Mouse (Mus musculus): Measurements from ENCODE around the gene Sox5. TPM values are rescaled to one million over a fixed set of nuclear protein-coding genes. Genes with fewer than 3 reads are reported as not detected.

The Sox5 gene
- polyA plus RNA-seq, 1 experiment from 2014 or later, result 25.8 TPM

DNA sequence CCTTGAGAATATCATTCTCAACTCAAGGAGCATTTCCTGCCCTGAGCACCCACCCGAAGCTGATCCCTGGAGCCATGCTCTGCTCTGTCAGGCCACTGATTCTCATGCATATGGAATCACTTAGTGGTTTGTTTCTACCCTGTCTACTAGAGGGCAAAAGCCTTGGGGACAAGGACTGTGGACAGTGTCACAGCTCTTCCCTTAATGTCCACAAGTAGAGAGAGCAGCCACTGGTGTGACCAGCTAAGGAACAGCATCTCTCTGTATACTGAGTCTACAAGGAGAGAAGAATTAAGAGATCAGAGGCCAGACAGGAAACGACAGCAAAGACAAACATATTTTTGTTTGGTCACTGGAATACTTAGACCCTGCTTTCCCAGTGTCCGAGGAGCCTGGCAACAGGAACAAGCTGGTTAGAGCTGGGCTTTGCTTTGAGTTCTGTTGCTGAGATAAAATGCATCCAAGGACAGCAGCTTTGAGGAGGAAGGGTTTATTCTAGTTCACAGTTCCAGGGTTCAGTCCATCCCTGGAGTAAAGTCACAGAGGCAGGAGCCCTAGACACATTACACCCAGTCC lies 40.6 kb downstream of the Sox5 start:
- Histone ChIP-seq H3K9ac (ENCODE audit: low read length) (no peak overlapping the region), H3K4me3 (replicated peaks; ENCODE audit: low read length) (no peak overlapping the region), H3K27me3 (ENCODE audit: control insufficient read depth, insufficient read depth, low read length) (no peaks in the 10 kb centered on the region), H3K9me3 (replicated peaks; ENCODE audit: control insufficient read depth, low read length) (no peaks in the 10 kb centered on the region), H3K27ac (ENCODE audit: low read length) (no peak overlapping the region), H3K4me2 (ENCODE audit: low read depth, low read length) (no peak overlapping the region), H3K4me1 (ENCODE audit: control insufficient read depth, insufficient read depth, low read length) (0 out of 2 replicates have a peak, but pooled peaks cover 7% of the 10 kb centered on the region), H3K36me3 (ENCODE audit: control insufficient read depth, insufficient read depth, low read length) (no peaks in the 10 kb centered on the region)
- WGBS, result 46% methylated on average over 3 of the region's 3 CpGs
- ATAC-seq (ENCODE audit: insufficient read depth, low FRiP score), result no peak

DNA sequence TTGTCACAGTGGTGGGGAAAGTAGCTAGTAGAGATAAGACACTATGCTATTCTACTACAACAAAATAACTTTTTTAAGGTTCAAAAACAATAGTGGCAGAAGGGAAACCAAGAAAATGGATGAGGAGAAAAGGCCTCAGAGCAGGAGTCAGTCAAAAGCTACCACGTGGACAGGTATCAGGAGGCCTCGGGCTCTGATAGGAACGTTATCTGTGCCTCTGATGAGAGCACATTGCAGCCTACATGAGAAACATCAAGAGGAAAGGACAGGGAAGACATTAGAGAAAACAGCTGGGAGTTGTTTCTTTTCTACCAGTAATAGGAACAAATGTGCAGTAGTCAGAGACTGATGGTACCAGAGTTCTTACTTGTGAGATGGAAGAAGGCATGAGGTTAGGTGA lies 41.4 kb downstream of the Sox5 start:
- no peak overlapping the region for H3K9ac ChIP-seq (ENCODE audit: low read length)
- H3K4me1 ChIP-seq (ENCODE audit: control insufficient read depth, insufficient read depth, low read length), result 0 out of 2 replicates have a peak, but pooled peaks cover 7% of the 10 kb centered on the region
- no peak overlapping the region for H3K27ac ChIP-seq (ENCODE audit: low read length)
- 85% methylated on average over 3 of the region's 3 CpGs for WGBS
- no peak overlapping the region for H3K4me3 ChIP-seq (replicated peaks; ENCODE audit: low read length)
- ATAC-seq (ENCODE audit: insufficient read depth, low FRiP score), result no peak
- H3K27me3 ChIP-seq (ENCODE audit: control insufficient read depth, insufficient read depth, low read length), result no peaks in the 10 kb centered on the region
- no peaks in the 10 kb centered on the region for H3K36me3 ChIP-seq (ENCODE audit: control insufficient read depth, insufficient read depth, low read length)
- no peaks in the 10 kb centered on the region for H3K9me3 ChIP-seq (replicated peaks; ENCODE audit: control insufficient read depth, low read length)
- no peak overlapping the region for H3K4me2 ChIP-seq (ENCODE audit: low read depth, low read length)

DNA sequence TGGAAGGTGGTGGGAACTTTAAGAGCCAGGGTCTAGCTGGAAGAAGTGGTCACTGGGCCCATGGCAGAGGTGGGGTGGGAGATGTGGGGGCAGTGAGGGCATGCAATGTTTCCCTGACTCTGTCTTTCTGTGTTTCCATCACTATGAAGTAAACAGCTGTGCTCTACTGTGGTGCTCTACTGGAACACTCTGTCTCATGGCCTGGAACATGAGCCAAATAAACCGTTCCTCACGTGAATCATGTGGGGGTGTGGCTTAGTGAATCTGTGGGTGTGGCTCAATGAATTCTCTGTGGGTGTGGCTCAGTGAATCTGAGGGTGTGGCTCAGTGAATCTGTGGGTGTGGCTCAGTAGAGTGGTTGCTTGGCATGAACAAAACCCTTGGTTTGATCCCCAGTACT lies 42.0 kb downstream of the Sox5 start:
- Histone ChIP-seq H3K9ac (ENCODE audit: low read length) (no peak overlapping the region), H3K36me3 (ENCODE audit: control insufficient read depth, insufficient read depth, low read length) (no peaks in the 10 kb centered on the region), H3K27ac (ENCODE audit: low read length) (no peak overlapping the region), H3K9me3 (replicated peaks; ENCODE audit: control insufficient read depth, low read length) (no peaks in the 10 kb centered on the region), H3K4me3 (replicated peaks; ENCODE audit: low read length) (no peak overlapping the region), H3K4me2 (ENCODE audit: low read depth, low read length) (no peak overlapping the region), H3K27me3 (ENCODE audit: control insufficient read depth, insufficient read depth, low read length) (no peaks in the 10 kb centered on the region), H3K4me1 (ENCODE audit: control insufficient read depth, insufficient read depth, low read length) (0 out of 2 replicates have a peak, but pooled peaks cover 7% of the 10 kb centered on the region)
- 69% methylated on average over 2 of the region's 2 CpGs for WGBS
- ATAC-seq (ENCODE audit: insufficient read depth, low FRiP score), result no peak

DNA sequence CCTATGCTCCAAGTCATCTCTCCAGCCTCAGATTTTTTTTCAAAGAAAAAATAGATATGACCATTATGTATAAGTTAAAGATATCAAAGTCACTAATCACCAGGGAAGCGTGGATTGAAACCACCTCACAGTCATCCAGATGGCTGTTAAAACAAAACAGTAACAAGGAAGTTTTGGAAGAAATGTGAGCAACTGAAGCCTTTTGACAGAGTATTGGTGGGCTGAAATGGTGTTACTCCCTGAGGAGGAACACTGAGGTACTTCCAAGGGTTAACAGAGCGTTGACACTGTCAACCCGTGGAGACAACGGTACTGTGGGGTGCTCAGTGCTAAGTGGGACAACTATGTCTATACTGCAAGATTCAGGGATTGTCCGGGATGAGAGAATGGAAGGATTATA lies 44.0 kb downstream of the Sox5 start:
- Histone ChIP-seq H3K27ac (ENCODE audit: low read length) (no peak overlapping the region), H3K4me1 (ENCODE audit: control insufficient read depth, insufficient read depth, low read length) (no peaks in the 10 kb centered on the region), H3K4me3 (replicated peaks; ENCODE audit: low read length) (no peak overlapping the region), H3K9ac (ENCODE audit: low read length) (no peak overlapping the region), H3K36me3 (ENCODE audit: control insufficient read depth, insufficient read depth, low read length) (no peaks in the 10 kb centered on the region), H3K9me3 (replicated peaks; ENCODE audit: control insufficient read depth, low read length) (no peaks in the 10 kb centered on the region), H3K4me2 (ENCODE audit: low read depth, low read length) (no peak overlapping the region), H3K27me3 (ENCODE audit: control insufficient read depth, insufficient read depth, low read length) (no peaks in the 10 kb centered on the region)
- 84% methylated on average over 5 of the region's 5 CpGs for WGBS
- ATAC-seq (ENCODE audit: insufficient read depth, low FRiP score), result no peak

DNA sequence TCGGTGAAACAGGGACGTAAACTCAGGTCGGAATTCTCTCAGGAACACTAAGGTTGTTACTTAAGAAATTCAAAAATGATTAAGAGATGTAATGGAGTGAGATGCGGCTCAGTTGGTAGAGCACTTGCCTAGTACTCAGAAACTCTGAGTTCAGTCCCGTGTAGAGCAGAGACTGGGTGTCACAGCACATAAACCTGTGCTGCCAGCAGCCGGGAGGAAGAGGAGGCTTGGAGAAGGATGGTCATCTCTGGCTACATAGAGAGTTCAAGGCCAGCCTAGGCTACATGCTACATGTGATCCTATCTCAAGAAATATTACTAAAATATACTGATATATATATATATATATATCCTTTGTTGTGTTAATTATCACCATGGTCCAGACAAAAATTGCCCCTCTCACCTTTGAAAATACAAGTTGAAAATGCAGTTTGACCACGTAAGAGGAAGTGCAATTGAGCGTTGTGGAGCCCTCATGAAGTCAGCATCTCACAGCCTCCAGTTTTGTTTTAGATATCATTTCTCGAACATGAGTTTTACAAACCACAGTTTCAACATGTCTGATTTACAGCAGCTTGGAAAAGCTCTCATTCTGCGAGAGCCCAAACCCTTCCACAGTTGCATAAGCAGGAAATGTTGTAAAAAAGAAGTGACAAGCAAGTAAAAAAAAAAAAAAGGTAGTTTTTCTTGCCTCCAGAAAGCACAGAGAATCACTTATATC lies 50.4 kb downstream of the Sox5 start:
- Histone ChIP-seq H3K4me1 (ENCODE audit: control insufficient read depth, insufficient read depth, low read length) (no peaks in the 10 kb centered on the region), H3K36me3 (ENCODE audit: control insufficient read depth, insufficient read depth, low read length) (no peaks in the 10 kb centered on the region), H3K9me3 (replicated peaks; ENCODE audit: control insufficient read depth, low read length) (no peaks in the 10 kb centered on the region), H3K4me2 (ENCODE audit: low read depth, low read length) (no peak overlapping the region), H3K9ac (ENCODE audit: low read length) (no peak overlapping the region), H3K27me3 (ENCODE audit: control insufficient read depth, insufficient read depth, low read length) (no peaks in the 10 kb centered on the region), H3K27ac (ENCODE audit: low read length) (no peak overlapping the region), H3K4me3 (replicated peaks; ENCODE audit: low read length) (no peak overlapping the region)
- no peak for ATAC-seq (ENCODE audit: insufficient read depth, low FRiP score)
- 85% methylated on average over 10 of the region's 10 CpGs for WGBS

DNA sequence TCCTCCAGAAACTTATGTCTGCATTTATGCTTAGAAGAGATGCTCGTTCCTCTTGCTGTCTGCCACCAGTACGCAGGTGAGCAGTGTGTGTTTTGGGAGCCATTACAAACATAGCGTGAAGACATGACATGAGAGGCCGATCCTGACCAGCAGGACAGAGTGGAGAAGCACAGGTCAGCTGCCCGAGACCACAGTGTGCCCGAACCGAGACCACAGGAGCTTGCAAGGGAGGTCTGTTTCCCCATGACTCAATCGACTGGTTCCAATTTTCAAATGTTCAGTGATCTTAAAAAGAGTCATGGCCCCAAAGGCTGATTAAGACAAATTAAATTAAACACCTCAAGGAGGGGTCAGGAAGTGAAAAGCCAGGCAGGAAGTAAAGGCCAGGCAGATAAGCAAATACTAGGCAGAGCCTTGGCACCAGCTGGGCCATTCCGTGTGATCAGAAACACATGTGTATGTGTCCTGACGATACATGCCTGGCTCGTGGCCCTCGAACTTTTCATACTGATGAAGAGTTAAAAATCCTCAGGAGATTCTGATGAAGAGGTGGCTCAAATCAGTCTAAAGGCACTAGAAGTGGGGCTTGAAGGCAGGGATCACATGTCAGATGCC lies 58.1 kb downstream of the Sox5 start:
- no peak overlapping the region for H3K9ac ChIP-seq (ENCODE audit: low read length)
- no peaks in the 10 kb centered on the region for H3K27me3 ChIP-seq (ENCODE audit: control insufficient read depth, insufficient read depth, low read length)
- H3K9me3 ChIP-seq (replicated peaks; ENCODE audit: control insufficient read depth, low read length), result 0 out of 2 replicates have a peak, but pooled peaks cover 3% of the 10 kb centered on the region
- H3K27ac ChIP-seq (ENCODE audit: low read length), result no peak overlapping the region
- WGBS, result 63% methylated on average over 12 of the region's 12 CpGs
- H3K4me3 ChIP-seq (replicated peaks; ENCODE audit: low read length), result no peak overlapping the region
- H3K4me1 ChIP-seq (ENCODE audit: control insufficient read depth, insufficient read depth, low read length), result no peaks in the 10 kb centered on the region
- H3K36me3 ChIP-seq (ENCODE audit: control insufficient read depth, insufficient read depth, low read length), result no peaks in the 10 kb centered on the region
- no peak for ATAC-seq (ENCODE audit: insufficient read depth, low FRiP score)
- H3K4me2 ChIP-seq (ENCODE audit: low read depth, low read length), result no peak overlapping the region

DNA sequence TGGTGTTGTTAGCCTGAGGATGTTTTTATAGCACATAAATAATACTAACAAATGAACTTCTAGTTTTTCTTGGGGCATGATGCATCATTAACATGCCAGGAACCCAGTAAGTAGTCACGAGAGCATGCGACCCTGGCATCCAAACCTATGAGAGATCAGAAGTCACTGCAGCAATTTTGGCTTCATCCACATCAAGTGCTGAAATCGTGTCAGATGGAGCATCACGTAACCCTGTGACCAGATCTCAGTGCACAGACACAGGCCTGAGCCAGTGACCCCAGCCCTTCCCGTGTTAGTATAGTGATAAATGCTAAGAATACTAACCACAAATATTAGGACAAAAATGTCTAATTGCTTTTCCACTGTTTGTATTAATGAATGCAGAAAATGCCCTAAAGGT lies 58.8 kb downstream of the Sox5 start:
- no peak overlapping the region for H3K27ac ChIP-seq (ENCODE audit: low read length)
- no peaks in the 10 kb centered on the region for H3K27me3 ChIP-seq (ENCODE audit: control insufficient read depth, insufficient read depth, low read length)
- 0 out of 2 replicates have a peak, but pooled peaks cover 3% of the 10 kb centered on the region for H3K9me3 ChIP-seq (replicated peaks; ENCODE audit: control insufficient read depth, low read length)
- H3K9ac ChIP-seq (ENCODE audit: low read length), result no peak overlapping the region
- WGBS, result 83% methylated on average over 5 of the region's 5 CpGs
- H3K4me3 ChIP-seq (replicated peaks; ENCODE audit: low read length), result no peak overlapping the region
- ATAC-seq (ENCODE audit: insufficient read depth, low FRiP score), result no peak
- no peaks in the 10 kb centered on the region for H3K4me1 ChIP-seq (ENCODE audit: control insufficient read depth, insufficient read depth, low read length)
- no peaks in the 10 kb centered on the region for H3K36me3 ChIP-seq (ENCODE audit: control insufficient read depth, insufficient read depth, low read length)
- H3K4me2 ChIP-seq (ENCODE audit: low read depth, low read length), result no peak overlapping the region

DNA sequence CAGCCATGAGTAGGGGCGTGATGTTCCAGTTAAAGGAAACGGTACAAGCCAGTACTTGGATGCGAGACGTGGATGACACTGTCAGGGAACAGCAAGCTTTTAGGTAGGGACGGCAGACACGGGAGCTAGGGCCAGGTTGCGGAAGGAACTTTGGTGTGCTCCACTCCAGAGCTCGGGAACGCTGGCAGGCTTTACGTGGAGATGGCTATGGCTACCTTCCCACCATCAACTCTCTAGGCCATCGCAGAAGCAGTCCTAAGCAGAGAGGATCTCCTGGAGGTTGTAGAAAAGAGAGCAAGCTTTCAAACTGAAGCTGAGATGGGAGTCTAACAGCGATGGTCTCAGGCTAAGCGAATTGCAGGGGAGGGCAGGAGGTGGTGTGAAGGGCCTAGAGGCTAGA lies 60.9 kb downstream of the Sox5 start:
- Histone ChIP-seq H3K4me2 (ENCODE audit: low read depth, low read length) (no peak overlapping the region), H3K9ac (ENCODE audit: low read length) (no peak overlapping the region), H3K4me1 (ENCODE audit: control insufficient read depth, insufficient read depth, low read length) (no peaks in the 10 kb centered on the region), H3K4me3 (replicated peaks; ENCODE audit: low read length) (no peak overlapping the region), H3K36me3 (ENCODE audit: control insufficient read depth, insufficient read depth, low read length) (no peaks in the 10 kb centered on the region), H3K9me3 (replicated peaks; ENCODE audit: control insufficient read depth, low read length) (0 out of 2 replicates have a peak, but pooled peaks cover 3% of the 10 kb centered on the region), H3K27ac (ENCODE audit: low read length) (no peak overlapping the region), H3K27me3 (ENCODE audit: control insufficient read depth, insufficient read depth, low read length) (no peaks in the 10 kb centered on the region)
- 97% methylated on average over 13 of the region's 13 CpGs for WGBS
- no peak for ATAC-seq (ENCODE audit: insufficient read depth, low FRiP score)

DNA sequence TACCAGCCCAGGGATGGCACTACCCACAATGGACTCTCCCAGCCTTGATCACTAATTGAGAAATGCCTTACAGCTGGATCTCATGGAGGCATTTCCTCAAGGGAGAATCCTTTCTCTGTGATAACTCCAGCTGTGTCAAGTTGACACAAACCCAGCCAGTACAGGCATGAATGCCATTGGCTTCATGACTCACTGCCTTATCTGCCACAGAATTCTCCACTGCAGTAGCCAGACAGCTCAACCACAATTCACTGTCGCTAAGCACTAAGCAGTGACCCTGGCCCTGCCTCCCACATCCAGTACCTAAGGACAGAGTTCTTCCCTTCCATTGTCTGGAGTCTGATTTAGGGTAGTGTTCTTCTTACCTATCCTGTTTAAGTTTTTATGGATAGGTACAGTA lies 65.4 kb downstream of the Sox5 start:
- no peak for ATAC-seq (ENCODE audit: insufficient read depth, low FRiP score)
- H3K27me3 ChIP-seq (ENCODE audit: control insufficient read depth, insufficient read depth, low read length), result no peaks in the 10 kb centered on the region
- WGBS, result 72% methylated on average over 1 of the region's 1 CpGs

More for the DNA sequence above, 65.4 kb downstream of the Sox5 start:
- Histone ChIP-seq H3K4me3 (replicated peaks; ENCODE audit: low read length) (no peak overlapping the region), H3K27ac (ENCODE audit: low read length) (no peak overlapping the region), H3K4me1 (ENCODE audit: control insufficient read depth, insufficient read depth, low read length) (peaks cover 11% of the 10 kb centered on the region), H3K4me2 (ENCODE audit: low read depth, low read length) (no peak overlapping the region), H3K9me3 (replicated peaks; ENCODE audit: control insufficient read depth, low read length) (0 out of 2 replicates have a peak, but pooled peaks cover 3% of the 10 kb centered on the region), H3K9ac (ENCODE audit: low read length) (no peak overlapping the region), H3K36me3 (ENCODE audit: control insufficient read depth, insufficient read depth, low read length) (no peaks in the 10 kb centered on the region)

Data from stomach, embryonic 16.5 days (tissue).